Mouse (Mus musculus) left cerebral cortex, postnatal 36 days (tissue): ENCODE measurements around the gene Fn1. TPM values are rescaled to one million over a fixed set of nuclear protein-coding genes. Genes with fewer than 3 reads are reported as not detected.

Experiments used
- DNase-seq, 2 experiments: peaks; one replicate each; pipeline ENCODE4 v3.0.0; 2021 to 2022; ENCODE audit warnings: low spot score in 2 of 2, mixed read lengths in 1 of 2
- intact Hi-C: fragments of 180-260 bp; cut with DNase I; formaldehyde crosslinking; loops from one replicate; pipeline ENCODE4 v1.15.1; 2025
- total RNA-seq, 2 experiments: library from RNA; stranded (reverse); gene quantifications; 2 replicates each; pipeline ENCODE4 v1.2.3; 2021

The Fn1 gene
- total RNA-seq, 2 experiments from 2014 or later: 36.7 to 60.8 TPM

- no peak for DNase-seq
- intact Hi-C loops: no loop called here
These were observed 1.2 kb downstream of the Fn1 start for GRCm38 (mm10) chr1:71651828-71652227.

DNA sequence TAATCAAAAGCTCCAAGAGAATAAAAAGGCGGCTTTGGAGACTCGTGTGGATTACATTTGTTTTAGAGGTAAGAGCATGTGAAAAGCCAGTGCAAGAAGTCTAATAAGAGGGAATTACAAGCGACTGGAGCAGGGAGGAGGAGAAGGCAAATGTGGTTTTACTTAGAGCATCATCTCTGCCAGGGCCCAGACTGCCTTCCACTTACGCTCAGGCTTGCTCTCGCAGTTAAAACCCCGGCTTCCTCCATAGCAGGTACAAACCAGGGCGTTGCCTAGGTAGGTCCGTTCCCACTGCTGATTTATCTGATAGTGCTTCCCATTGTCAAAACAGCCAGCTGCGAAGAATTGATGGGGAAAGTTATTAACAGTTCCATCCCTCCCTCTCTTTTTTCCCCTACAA, 1.7 kb downstream of the Fn1 start:
- intact Hi-C loops: no loop called here
- no peak for DNase-seq

DNA sequence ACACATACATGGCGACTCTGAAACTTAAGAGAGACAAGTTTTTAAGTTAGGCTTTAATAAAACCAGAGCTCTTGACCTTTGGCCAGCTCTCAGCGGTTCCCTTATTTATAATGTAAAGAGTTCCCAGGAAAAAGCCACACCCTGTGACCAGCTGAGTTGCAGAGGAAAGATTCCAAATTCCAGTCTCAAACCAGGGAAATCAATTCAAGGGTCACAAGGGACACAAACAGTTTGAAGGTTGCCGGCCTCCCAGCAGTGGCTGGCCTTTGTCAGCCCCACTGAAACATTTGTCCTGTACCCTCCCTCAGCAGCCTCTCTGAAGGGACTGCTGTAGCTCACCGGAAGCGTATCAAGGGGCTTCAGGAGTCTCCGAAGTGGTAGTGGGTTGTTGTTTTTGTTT, 2.3 kb downstream of the Fn1 start:
- intact Hi-C loops: no loop called here
- DNase-seq: no peak

- intact Hi-C loops: no loop called here
These were observed 4.8 kb downstream of the Fn1 start for GRCm38 (mm10) chr1:71648166-71648565.

GRCm38 (mm10) chr1:71646774-71647173, 6.2 kb downstream of the Fn1 start:
- intact Hi-C loops: no loop called here
- no peak for DNase-seq

More at GRCm38 (mm10) chr1:71648166-71648565, 4.8 kb downstream of the Fn1 start:
- no peak for DNase-seq

GRCm38 (mm10) chr1:71645999-71646398, 7.0 kb downstream of the Fn1 start:
- DNase-seq: no peak
- intact Hi-C loops: no loop called here

GRCm38 (mm10) chr1:71645466-71645865, 7.5 kb downstream of the Fn1 start:
- DNase-seq: no peak
- intact Hi-C loops: no loop called here

- intact Hi-C loops: no loop called here
- no peak for DNase-seq
These were observed 10.2 kb downstream of the Fn1 start for GRCm38 (mm10) chr1:71642794-71643193.

DNA sequence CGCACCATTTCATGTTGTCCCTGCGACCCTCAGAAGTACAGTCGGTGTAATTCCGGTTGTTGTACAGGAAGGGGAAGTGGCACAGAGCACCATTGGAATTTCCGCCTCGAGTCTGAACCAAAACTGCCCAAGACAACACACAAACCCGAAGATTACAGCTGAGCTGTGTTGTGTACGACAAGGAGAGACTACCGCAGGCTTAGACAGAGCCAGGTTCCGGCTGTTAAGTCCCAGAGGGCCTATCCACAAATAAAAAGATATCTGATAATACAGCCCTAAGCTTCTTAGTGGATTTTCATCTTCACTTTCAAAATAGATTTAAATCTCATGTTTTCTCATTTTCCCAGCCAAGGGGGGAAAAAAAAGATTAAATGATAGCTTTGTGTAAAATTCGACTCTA, 11.8 kb downstream of the Fn1 start:
- intact Hi-C loops: no loop called here
- no peak for DNase-seq

GRCm38 (mm10) chr1:71640157-71640556, 12.8 kb downstream of the Fn1 start:
- intact Hi-C loops: no loop called here

GRCm38 (mm10) chr1:71636665-71637064, 16.3 kb downstream of the Fn1 start:
- no peak for DNase-seq
- intact Hi-C loops: no loop called here

More at GRCm38 (mm10) chr1:71640157-71640556, 12.8 kb downstream of the Fn1 start:
- DNase-seq: no peak

DNA sequence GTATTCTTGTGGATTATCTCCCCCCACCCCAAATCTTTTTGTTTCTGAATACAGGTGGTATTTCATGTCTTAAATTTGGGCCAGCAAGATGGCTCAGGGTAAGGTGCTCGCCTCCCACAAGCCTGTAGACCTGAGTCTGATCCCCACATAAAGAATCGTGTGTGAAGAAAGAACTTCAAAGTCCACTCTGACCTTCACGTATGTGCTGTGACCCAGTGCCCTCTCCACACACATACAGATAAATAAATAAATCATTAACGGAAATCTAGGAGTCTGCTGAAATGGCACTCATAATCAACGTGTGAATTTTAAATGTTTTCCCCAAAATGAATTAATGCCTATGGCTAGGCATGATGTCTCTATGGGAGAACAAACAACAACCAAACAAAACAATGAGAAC, 16.9 kb downstream of the Fn1 start:
- intact Hi-C loops: no loop called here

DNA sequence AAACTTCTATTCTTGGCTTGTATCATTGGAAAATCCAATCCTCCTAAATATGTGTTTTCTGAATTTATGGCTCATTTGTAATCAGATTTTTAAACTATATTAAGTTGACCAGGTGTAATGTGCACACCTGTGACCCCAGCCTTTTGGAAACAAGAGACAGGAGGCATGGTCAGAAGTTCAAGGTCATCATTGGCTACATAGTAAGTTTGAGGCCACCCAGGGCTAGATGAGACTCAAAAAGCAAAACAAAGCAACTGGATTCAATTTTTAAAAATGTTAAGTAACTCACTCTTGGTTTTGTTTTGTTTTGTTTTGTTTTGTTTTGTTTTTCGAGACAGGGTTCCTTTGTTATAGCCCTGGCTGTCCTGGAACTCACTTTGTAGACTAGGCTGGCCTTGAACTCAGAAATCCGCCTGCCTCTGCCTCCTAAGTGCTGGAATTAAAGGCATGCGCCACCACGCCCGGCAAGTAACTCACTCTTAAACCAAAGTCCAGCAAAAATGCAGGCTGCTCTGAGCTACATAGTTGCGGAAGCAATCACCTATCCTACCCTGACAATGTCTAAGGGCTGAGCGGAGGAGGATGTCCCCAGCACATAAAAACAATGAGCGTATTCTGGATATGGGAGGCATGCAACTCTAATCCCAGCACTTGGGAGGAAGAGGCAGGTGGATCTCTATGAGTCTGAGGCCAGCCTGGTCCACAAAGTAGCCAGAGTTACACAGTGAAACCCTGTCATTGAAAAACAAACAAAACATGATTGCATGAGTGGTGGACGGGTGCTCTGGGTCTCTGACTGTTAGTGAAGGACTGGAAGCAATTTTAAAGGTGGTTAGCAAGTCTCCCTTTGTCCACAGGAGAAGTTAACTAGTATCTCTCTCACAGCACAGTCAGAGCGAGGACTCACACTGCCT, 17.6 kb downstream of the Fn1 start:
- intact Hi-C loops: no loop called here
- no peak for DNase-seq

More for the DNA sequence above, 16.9 kb downstream of the Fn1 start:
- DNase-seq: no peak

DNA sequence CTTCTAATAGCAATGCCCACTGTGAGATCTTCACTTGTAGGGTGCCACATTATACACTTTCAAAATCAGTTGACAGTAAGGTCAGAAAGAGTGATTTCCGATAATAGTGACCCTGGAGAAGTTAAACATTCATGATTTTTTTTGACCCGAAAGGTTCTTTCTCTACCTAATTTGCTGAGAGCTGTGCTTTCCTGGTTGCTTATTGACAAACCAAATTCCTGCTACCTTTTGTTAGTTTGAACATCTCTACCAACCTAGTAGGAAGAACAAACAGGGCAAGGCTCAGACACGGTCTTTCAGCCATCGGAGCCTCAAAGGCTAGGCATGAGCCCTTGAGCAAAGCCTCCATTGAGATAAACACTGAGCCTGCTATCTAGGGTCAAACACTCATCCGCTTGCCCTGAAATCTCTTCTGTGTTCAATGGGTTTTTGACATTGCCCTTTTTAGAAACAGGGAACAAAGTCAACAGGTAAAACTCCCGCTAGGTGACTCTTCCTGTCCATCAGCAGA, 18.5 kb downstream of the Fn1 start:
- intact Hi-C loops: no loop called here
- DNase-seq: no peak

- intact Hi-C loops: no loop called here
- no peak for DNase-seq
These were observed 20.6 kb downstream of the Fn1 start for GRCm38 (mm10) chr1:71632387-71632786.

- no peak for DNase-seq
- intact Hi-C loops: no loop called here
These were observed 21.2 kb downstream of the Fn1 start for GRCm38 (mm10) chr1:71631811-71632210.

DNA sequence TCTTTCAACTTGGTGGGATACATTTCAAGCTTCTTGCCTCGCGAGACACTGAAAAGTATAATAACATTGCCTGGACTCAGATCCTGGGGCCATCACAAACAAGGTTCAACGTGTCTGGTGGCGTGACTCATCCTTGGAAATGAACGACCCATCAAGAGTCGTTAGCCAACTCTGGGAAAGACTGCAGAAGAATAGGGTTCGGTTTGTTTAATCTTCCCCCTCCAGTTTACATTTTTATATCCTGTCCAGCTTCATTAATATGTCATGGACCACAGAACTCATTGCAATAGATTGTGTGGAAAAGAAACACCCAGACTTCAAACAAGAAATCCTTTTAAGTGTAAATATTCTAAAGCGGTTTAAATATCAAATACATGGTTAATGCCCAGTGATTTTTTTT, 22.8 kb downstream of the Fn1 start:
- intact Hi-C loops: no loop called here
- DNase-seq: no peak

GRCm38 (mm10) chr1:71623625-71624024, 29.4 kb downstream of the Fn1 start:
- DNase-seq: no peak
- intact Hi-C loops: no loop called here

DNA sequence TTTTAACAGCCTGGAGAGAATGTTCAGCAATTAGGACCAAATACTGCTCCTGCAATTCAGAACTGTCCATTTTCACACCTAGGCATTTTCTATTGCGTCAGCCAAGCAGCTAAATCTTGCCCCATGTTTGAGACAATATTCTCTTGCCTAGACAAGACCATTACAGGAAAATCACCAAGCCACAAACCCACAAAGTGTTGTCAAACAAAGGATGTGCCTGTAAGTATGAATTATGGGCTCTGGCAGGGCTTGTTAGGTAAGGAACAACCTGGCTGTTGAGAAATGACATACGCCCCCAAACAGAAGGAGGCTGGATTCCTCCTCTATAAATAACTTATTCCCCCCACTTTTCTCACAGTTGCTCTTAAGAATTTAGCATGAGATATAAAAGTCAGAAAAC, 31.5 kb downstream of the Fn1 start:
- DNase-seq: no peak
- intact Hi-C loops: no loop called here

- DNase-seq: no peak
- intact Hi-C loops: no loop called here
These were observed 38.3 kb downstream of the Fn1 start for GRCm38 (mm10) chr1:71614545-71615246.

- DNase-seq: no peak
- intact Hi-C loops: no loop called here
These were observed 40.7 kb downstream of the Fn1 start for GRCm38 (mm10) chr1:71612256-71612655.
